Mouse (Mus musculus) testis, adult 2 months (tissue): ENCODE measurements around the gene Prune2.

Experiments used
- CTCF ChIP-seq: fragments of 200-500 bp; IDR thresholded peaks from 2 replicates; pipeline ENCODE4 v1.5.1; 2012; ENCODE audit warnings: low read depth, mild to moderate bottlenecking, inconsistent platforms, low read length, moderate library complexity; ENCODE audit not compliant: control insufficient read depth, insufficient read depth, insufficient replicate concordance
- POLR2A ChIP-seq: fragments of 200-500 bp; IDR thresholded peaks from 2 replicates; pipeline ENCODE4 v1.6.1; 2012; ENCODE audit warnings: low read depth, mild to moderate bottlenecking, inconsistent platforms, low read length, moderate library complexity; ENCODE audit not compliant: control insufficient read depth

DNA sequence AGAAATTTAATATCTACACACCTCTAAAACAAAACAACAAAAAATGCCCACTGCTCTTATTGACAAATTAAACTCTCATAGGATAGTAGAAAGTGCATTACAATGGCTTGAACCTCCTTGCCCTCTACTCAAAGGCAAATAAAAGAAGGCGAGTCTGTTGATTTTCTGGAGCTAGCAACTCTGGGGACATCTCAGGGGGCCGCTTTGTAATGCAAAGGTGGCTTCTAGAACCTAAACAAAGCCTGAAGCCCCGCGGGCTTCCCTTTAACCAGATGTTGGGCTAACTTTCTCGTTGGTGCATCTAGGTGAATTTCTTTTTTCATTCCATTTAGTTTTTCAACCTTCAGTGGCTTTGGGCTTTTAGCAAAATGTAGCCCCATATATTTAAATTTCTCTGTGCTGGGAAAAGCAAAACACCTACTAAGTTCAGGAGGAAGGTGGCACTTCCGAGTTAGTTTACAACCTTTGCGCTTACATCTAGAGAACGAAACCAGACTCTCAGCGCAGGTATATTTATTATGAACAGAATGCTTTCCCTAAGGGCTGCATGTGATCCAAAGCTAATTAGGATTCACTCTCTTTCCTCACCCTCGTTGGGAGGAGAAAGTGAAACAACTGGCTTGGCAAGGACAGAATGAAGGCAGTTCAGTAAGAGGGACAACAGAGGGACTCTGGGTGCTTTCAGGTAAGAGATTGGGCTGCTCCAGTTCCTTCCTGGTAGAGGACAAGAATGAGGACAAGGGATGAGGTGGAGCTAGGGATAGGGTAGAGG, 182.4 kb downstream of the Prune2 start:
- TF ChIP-seq CTCF (no peak), POLR2A (no peak)
